Mouse (Mus musculus) embryonic facial prominence, embryonic 10.5 days (tissue): ENCODE results near the gene Tfe3. TPM values are rescaled to one million over a fixed set of nuclear protein-coding genes. Genes with fewer than 3 reads are reported as not detected.

ENCODE experiments used
- DNase-seq: peaks from one replicate; pipeline ENCODE4 v3.0.0-alpha.2; 2017; ENCODE audit warnings: low spot score
- H3K27ac ChIP-seq: fragments of 300-500 bp; sonication (generic); replicated peaks from 2 replicates; pipeline ENCODE4 v1.5.1; 2016; ENCODE audit warnings: mild to moderate bottlenecking
- H3K27me3 ChIP-seq: fragments of 300-500 bp; sonication (generic); replicated peaks from 2 replicates; pipeline ENCODE4 v1.6.1; 2016; ENCODE audit warnings: low read depth, mild to moderate bottlenecking; ENCODE audit not compliant: poor library complexity, severe bottlenecking
- H3K36me3 ChIP-seq: fragments of 300-500 bp; sonication (generic); replicated peaks from 2 replicates; pipeline ENCODE4 v1.6.1; 2016; ENCODE audit warnings: mild to moderate bottlenecking, moderate library complexity
- H3K4me1 ChIP-seq: fragments of 300-500 bp; sonication (generic); 2 replicates; pipeline ENCODE4 v1.6.1; 2016
- H3K4me3 ChIP-seq: fragments of 300-500 bp; sonication (generic); 2 replicates; pipeline ENCODE4 v1.5.1; 2016; ENCODE audit warnings: mild to moderate bottlenecking, moderate library complexity
- H3K9me3 ChIP-seq: fragments of 300-500 bp; sonication (generic); 2 replicates; pipeline ENCODE4 v1.6.1; 2016; ENCODE audit warnings: mild to moderate bottlenecking
- WGBS: fragments of 180-500 bp; shearing (Covaris S2); methylation state at CpG from one replicate; pipeline ENCODE4 v1.1.7; 2016; 5-methylcytosine and 5-hydroxymethylcytosine counted together
- polyA plus RNA-seq: library from polyadenylated mRNA; unstranded; fragments of >200 nt; fragmentation: Nextera tagmentation; extraction: Ambion mirVana; gene quantifications from 2 replicates; pipeline ENCODE4 v1.2.1, GENCODE M21; 2016

The Tfe3 gene
- polyA plus RNA-seq, 1 experiment from 2014 or later: 28.3 TPM

- 0 out of 2 replicates have a peak, but pooled peaks cover 6% of the 10 kb centered on the region for H3K9me3 ChIP-seq
- peaks cover 30% of the 10 kb centered on the region for H3K36me3 ChIP-seq
- H3K27ac ChIP-seq: peak overlapping the region; percentile 35
- peak overlapping the region; percentile 76 for H3K4me3 ChIP-seq
- H3K4me1 ChIP-seq: peaks cover 27% of the 10 kb centered on the region
- peak; percentile 48 for DNase-seq
- H3K27me3 ChIP-seq: no peaks in the 10 kb centered on the region
- 15% methylated on average over 22 of the region's 22 CpGs for WGBS
Measured at GRCm38 (mm10) chrX:7763631-7764393, 1.5 kb downstream of the Tfe3 start.

GRCm38 (mm10) chrX:7764657-7765280 is 2.4 kb downstream of the Tfe3 start:
- DNase-seq: no peak
- peaks cover 27% of the 10 kb centered on the region for H3K4me1 ChIP-seq
- H3K27me3 ChIP-seq: no peaks in the 10 kb centered on the region
- H3K4me3 ChIP-seq: peak overlapping the region; percentile 76
- H3K9me3 ChIP-seq: 0 out of 2 replicates have a peak, but pooled peaks cover 6% of the 10 kb centered on the region
- 16% methylated on average over 9 of the region's 9 CpGs for WGBS
- no peak overlapping the region for H3K27ac ChIP-seq
- peaks cover 37% of the 10 kb centered on the region for H3K36me3 ChIP-seq

GRCm38 (mm10) chrX:7765281-7765670 is 2.9 kb downstream of the Tfe3 start:
- no peak overlapping the region for H3K27ac ChIP-seq
- no peak for DNase-seq
- peaks cover 42% of the 10 kb centered on the region for H3K36me3 ChIP-seq
- no peaks in the 10 kb centered on the region for H3K27me3 ChIP-seq
- peaks cover 27% of the 10 kb centered on the region for H3K4me1 ChIP-seq
- 23% methylated on average over 13 of the region's 13 CpGs for WGBS
- H3K9me3 ChIP-seq: 0 out of 2 replicates have a peak, but pooled peaks cover 6% of the 10 kb centered on the region
- peak overlapping the region; percentile 76 for H3K4me3 ChIP-seq

- H3K4me3 ChIP-seq: peak overlapping the region; percentile 76
- 24% methylated on average over 11 of the region's 11 CpGs for WGBS
Measured at GRCm38 (mm10) chrX:7765764-7766163, 3.4 kb downstream of the Tfe3 start.

GRCm38 (mm10) chrX:7769302-7770017 is 7.1 kb downstream of the Tfe3 start:
- H3K9me3 ChIP-seq: no peaks in the 10 kb centered on the region

More at GRCm38 (mm10) chrX:7765764-7766163, 3.4 kb downstream of the Tfe3 start:
- H3K9me3 ChIP-seq: 0 out of 2 replicates have a peak, but pooled peaks cover 6% of the 10 kb centered on the region
- H3K27me3 ChIP-seq: no peaks in the 10 kb centered on the region
- peak; percentile 60 for DNase-seq
- peaks cover 47% of the 10 kb centered on the region for H3K36me3 ChIP-seq
- peaks cover 27% of the 10 kb centered on the region for H3K4me1 ChIP-seq
- no peak overlapping the region for H3K27ac ChIP-seq

DNA sequence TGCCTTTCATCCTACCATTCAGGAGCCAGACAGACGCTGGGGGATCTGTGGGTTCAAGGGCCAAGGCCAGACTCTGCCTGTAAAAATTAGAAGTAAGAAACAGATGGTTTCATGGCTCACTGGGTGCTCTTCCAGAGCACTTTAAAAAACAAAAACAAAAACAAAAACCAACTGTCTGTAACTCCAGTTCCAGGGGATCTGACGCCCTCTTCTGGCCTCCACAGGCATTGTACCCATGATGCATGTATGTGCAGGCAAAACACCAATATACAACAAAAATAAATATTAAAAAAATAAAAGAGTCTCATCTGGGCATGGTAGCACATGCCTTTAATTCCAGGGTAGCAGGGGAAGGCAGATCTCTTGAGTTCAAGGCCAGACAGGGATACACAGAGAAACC is 10.4 kb downstream of the Tfe3 start:
- H3K27me3 ChIP-seq: no peaks in the 10 kb centered on the region
- no peak overlapping the region for H3K4me3 ChIP-seq
- no peak for DNase-seq
- H3K9me3 ChIP-seq: no peaks in the 10 kb centered on the region
- peaks cover 67% of the 10 kb centered on the region for H3K36me3 ChIP-seq
- no peak overlapping the region for H3K27ac ChIP-seq
- H3K4me1 ChIP-seq: no peaks in the 10 kb centered on the region
- WGBS: 59% methylated on average over 2 of the region's 2 CpGs

More at GRCm38 (mm10) chrX:7769302-7770017, 7.1 kb downstream of the Tfe3 start:
- no peak overlapping the region for H3K27ac ChIP-seq
- WGBS: 88% methylated on average over 7 of the region's 7 CpGs
- peaks cover 84% of the 10 kb centered on the region for H3K36me3 ChIP-seq
- H3K27me3 ChIP-seq: no peaks in the 10 kb centered on the region
- peaks cover 17% of the 10 kb centered on the region for H3K4me1 ChIP-seq
- DNase-seq: no peak
- H3K4me3 ChIP-seq: no peak overlapping the region

- H3K4me1 ChIP-seq: no peaks in the 10 kb centered on the region
- no peak overlapping the region for H3K27ac ChIP-seq
- H3K4me3 ChIP-seq: no peak overlapping the region
- 75% methylated on average over 9 of the region's 9 CpGs for WGBS
- H3K27me3 ChIP-seq: no peaks in the 10 kb centered on the region
- DNase-seq: no peak
- H3K9me3 ChIP-seq: no peaks in the 10 kb centered on the region
- H3K36me3 ChIP-seq: peaks cover 41% of the 10 kb centered on the region
Measured at GRCm38 (mm10) chrX:7775501-7776205, 13.3 kb downstream of the Tfe3 start.

GRCm38 (mm10) chrX:7776329-7777082 is 14.1 kb downstream of the Tfe3 start:
- Histone ChIP-seq H3K4me3 (no peak overlapping the region), H3K27ac (no peak overlapping the region), H3K4me1 (no peaks in the 10 kb centered on the region), H3K27me3 (no peaks in the 10 kb centered on the region), H3K36me3 (peaks cover 32% of the 10 kb centered on the region), H3K9me3 (no peaks in the 10 kb centered on the region)
- peak; percentile 59 for DNase-seq
- 53% methylated on average over 8 of the region's 8 CpGs for WGBS

DNA sequence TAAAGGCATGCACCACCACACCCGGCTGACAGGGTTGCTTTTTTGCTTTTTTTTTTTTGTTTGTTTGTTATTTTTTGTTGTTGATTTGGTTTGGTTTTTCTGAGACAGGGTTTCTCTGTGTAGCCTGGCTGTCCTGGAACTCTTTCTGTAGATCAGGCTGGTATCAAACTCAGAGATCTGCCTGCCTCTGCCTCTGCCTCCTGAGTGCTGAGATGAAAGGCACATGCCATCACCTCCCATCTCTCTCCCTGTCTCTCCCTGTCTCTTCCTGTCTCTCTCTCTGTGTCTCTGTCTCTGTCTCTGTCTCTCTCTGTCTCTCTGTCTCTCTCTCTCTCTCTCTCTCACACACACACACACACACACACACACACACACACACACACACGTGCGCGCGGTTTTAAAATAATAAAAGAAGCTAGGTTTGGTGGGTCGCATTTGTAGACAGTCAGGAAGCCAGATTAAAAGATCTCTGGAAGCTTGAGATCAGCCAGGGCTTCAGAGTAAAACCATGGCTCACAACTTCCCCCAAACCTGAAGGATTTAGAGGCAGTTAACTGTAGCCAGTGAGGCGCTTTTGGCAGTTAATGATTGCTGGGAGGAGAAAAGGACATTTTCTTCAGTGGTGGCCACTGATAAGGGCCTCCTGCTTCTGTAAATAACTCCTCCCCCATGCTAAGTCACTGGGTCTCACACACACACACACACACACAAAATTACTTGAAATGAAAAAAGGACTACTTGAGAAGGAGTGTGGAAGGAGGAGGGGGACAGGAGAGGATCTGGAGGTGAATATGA is 16.3 kb downstream of the Tfe3 start:
- no peak for DNase-seq
- Histone ChIP-seq H3K27me3 (no peaks in the 10 kb centered on the region), H3K9me3 (no peaks in the 10 kb centered on the region), H3K27ac (no peak overlapping the region), H3K4me1 (no peaks in the 10 kb centered on the region), H3K4me3 (no peak overlapping the region), H3K36me3 (peaks cover 11% of the 10 kb centered on the region)
- WGBS: 82% methylated on average over 7 of the region's 7 CpGs

DNA sequence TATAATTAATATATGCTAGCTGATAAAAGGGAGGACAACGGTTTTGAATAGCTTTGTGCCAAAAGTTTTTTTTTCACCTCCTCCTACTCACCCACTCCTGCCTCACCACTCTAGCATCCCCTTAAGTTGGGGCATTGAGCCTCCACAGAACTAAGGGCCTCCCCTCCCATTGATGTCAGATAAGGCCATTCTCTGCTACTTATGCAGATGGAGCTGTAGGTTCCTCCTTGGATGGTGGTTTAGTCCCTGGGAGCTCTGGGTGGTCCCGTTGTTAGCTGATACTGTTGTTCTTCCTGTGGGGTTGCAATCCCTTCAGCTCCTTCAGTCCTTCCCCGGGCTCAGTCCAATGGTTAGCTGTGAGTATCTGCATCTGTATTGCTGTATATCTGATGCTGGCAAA is 16.9 kb downstream of the Tfe3 start:
- no peak for DNase-seq
- Histone ChIP-seq H3K4me3 (no peak overlapping the region), H3K27me3 (no peaks in the 10 kb centered on the region), H3K4me1 (no peaks in the 10 kb centered on the region), H3K9me3 (no peaks in the 10 kb centered on the region), H3K36me3 (peaks cover 4% of the 10 kb centered on the region; the same call in 1 of the 2 replicates), H3K27ac (no peak overlapping the region)
- 23% methylated on average over 3 of the region's 3 CpGs for WGBS

DNA sequence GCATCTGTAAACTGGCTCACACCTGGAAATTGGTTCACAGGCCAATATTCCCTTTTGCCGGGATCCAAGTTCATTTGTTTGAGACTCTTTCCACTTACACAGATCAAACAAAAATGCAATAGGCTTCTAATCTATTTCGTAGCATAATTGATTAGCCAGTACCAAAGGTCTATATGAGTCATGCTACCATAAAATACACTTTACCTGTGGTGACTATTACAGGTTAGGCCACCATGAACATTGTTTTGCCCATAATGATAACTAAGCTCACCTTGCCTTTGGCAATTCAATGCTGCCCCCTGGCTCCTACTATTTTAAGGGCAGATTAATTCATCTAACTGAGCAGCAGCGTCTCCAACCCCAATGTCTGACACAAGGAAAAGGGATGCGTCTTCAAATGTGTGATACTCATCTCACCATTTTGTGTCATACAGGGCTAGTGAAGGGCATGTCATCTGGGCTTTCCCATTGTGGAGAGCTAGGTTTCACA is 20.3 kb downstream of the Tfe3 start:
- no peak overlapping the region for H3K4me3 ChIP-seq
- 84% methylated on average over 4 of the region's 4 CpGs for WGBS
- no peaks in the 10 kb centered on the region for H3K27me3 ChIP-seq
- H3K27ac ChIP-seq: no peak overlapping the region
- no peaks in the 10 kb centered on the region for H3K36me3 ChIP-seq
- DNase-seq: no peak
- H3K9me3 ChIP-seq: no peaks in the 10 kb centered on the region
- H3K4me1 ChIP-seq: no peaks in the 10 kb centered on the region
